Mouse (Mus musculus) cerebellum, adult 9-10 months (tissue): ENCODE results near the gene Plekhm1.

Experiments
- DNase-seq: peaks from one replicate; pipeline ENCODE4 v3.0.0; 2022

Gene Plekhm1

DNA sequence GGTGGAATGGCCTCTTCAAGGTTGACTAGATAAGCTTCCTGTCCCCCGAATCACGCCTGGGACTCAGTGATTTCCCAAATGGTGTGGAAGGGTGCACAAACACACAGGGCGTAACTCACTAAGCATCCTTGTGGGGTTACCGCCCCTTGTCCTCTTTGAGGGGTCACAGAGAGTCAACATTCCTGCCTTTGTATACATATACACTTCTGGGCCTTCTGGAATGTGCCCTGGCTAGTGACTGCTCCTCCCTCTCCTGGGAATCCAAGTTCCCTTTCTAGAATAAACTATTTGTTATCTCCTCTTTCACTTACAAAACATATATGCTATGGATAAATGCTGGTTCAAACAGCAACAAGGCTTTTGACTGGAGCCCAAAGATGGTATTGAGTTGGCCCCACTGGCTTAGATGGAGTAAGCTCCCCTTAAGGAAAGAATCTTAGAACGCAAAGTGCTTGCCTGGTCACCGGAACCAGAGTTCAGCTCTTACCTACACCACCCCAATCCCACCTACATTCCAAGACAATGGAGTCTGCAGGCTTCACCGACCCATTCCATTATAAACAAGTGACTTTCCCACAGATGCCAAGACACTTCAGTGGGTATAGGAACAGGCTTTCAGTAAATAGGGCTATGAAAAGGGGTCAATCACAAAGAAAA, 24.5 kb downstream of the Plekhm1 start:
- DNase-seq: no peak

DNA sequence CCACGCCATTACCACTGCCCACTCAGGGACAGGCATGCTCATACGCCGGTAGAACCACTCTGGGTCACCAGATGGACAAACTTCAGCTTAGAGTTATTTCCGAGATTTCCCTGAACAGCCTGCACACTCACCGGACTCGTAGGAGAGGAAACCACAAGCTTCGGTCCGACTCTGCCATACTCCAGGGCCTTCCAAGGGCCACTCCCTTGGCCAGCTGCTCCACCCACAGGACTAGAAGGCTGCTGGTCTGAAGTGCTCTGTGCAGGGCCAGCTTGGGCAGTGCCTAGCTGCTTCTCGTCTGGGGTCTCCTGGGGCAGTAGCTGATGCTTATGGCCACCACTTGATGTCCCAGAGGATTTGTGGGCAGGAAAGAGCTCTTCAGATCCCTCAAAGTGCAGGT, 25.7 kb downstream of the Plekhm1 start:
- DNase-seq: no peak

DNA sequence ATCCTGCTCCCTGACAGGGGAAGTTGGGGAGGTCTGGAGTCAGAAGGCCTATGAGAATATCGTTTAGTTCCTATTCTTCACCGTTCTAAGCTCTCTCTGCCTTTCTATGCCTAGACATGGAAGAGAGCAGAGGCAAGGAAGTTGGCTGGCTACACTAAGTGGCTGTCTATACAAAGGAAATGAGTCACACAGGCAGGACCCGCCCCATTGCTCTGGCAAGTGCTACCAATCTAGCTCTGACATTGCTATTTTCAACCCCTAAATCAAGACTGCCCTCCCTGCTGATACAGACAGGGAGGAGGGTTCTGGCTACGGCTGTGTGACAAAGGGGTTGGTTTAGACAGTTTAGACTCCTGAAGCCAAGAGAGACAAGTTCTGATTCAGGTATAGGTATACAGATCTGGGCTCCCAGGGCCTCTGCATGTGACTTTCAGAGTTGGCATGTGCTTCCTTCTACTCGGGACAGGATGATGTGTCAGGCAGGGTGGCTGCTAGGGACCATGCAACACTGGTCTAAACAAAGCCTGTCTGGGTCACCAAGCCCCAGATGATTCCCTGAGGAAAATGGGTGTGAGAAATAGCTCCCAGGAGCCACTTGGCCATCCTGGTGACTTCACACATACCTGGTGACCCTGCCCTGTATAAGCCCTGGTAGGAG, 30.4 kb downstream of the Plekhm1 start:
- DNase-seq: no peak

DNA sequence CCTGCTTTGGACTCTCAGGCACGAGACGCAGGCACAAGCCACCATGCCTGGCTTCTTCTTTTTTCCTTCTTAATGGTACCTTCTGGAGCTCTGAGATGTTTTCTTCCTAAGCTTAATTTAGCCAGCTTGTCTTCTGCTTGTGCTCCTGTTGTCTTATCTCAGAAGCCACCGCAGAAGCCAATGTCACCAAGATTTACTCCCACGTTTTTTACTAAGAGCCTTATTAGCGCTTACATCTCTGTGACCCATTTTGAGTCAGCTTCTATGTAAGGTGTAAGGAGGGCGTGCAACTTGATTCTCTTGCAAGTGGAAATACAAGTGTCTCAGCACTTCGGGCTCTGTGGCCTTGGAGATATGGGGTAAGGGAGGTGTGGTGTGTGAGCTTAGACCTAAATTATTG, 31.0 kb downstream of the Plekhm1 start:
- no peak for DNase-seq

GRCm38 (mm10) chr11:103380460-103380859, 32.0 kb downstream of the Plekhm1 start:
- no peak for DNase-seq

DNA sequence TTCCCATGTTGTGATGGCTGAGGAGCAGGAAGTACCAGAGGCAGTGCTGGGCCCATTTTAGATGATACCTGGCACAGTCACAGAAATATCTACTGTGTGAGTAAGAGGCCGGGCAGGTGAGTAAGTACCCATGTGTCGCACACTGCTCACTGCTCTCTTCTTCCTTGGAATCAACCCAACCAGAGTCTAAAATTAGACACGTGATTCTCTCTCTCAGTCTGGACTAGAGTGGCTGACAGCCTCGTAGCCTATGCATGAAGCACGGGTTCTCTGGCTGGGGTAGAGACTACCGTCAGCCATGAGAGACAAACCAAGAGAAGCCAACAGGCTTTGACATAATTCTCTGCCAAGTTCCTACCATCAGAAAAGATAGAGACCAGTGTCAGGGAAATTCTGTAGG, 34.1 kb downstream of the Plekhm1 start:
- no peak for DNase-seq

- DNase-seq: no peak
Measured at GRCm38 (mm10) chr11:103375772-103376171, 36.7 kb downstream of the Plekhm1 start.

DNA sequence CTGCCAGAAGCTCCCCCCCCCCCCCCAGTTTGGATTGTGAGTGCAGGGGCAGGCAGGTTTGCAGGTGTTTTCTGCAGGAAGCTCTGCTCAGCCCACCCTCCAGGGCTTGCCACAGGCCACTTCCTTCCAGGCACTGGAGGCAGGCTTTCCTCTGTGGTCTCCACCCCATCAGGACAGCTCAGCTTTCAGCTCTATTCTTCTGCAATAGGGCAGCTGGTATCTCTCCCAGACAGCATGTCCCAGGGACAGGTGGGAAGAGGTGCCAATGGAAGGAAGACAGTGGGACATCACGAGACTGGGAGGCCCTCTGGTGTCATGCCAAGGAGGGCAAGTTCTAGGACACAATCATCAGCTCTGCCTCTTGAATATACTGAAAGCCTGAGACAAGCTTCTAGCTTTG, 37.2 kb downstream of the Plekhm1 start:
- DNase-seq: no peak

DNA sequence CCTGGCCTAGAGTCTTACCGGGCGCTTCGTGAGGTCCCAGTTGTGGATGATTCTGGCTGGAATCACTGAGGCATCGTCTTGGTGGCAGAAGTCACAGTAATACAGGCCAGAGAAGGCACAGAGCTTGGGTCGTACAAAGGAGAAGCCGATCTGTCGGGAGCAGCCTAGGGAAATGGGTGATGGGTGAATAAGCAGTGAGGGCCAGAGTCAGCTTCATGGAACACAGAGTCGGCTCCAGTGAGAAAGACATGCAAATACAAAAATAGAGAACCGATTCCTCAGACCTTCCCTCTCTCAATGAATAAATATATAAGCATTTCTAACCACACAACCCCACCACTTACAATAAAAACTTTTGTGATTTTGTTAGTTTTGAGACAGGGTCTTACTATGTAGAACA, 38.6 kb downstream of the Plekhm1 start:
- DNase-seq: no peak

DNA sequence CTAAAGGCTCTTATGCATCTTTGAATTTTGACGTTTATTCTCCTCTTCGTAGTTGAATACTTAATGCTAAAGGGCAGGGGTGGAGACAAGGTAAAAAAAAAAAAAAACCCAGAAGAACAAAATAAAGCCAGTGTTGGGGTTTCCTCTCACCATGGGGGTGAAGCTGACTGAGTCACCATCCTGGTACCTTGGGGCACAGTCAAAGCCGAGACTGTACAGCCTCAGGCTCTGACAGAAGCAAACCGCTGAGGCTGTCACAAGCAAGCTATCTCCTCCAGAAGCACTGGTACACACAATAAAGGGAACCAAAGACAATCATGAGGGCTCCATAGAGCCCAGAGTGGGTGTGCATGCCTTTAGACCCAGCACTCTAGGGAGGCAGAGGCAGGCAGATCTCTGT, 39.9 kb downstream of the Plekhm1 start:
- DNase-seq: no peak

- no peak for DNase-seq
Measured at GRCm38 (mm10) chr11:103372068-103372467, 40.4 kb downstream of the Plekhm1 start.

GRCm38 (mm10) chr11:103371222-103371539, 41.3 kb downstream of the Plekhm1 start:
- no peak for DNase-seq

- no peak for DNase-seq
Measured at GRCm38 (mm10) chr11:103370397-103371221, 41.9 kb downstream of the Plekhm1 start.

- DNase-seq: no peak
Measured at GRCm38 (mm10) chr11:103365530-103365929, 47.0 kb downstream of the Plekhm1 start.

GRCm38 (mm10) chr11:103365022-103365421, 47.5 kb downstream of the Plekhm1 start:
- no peak for DNase-seq

GRCm38 (mm10) chr11:103364335-103364734, 48.2 kb downstream of the Plekhm1 start:
- DNase-seq: no peak

DNA sequence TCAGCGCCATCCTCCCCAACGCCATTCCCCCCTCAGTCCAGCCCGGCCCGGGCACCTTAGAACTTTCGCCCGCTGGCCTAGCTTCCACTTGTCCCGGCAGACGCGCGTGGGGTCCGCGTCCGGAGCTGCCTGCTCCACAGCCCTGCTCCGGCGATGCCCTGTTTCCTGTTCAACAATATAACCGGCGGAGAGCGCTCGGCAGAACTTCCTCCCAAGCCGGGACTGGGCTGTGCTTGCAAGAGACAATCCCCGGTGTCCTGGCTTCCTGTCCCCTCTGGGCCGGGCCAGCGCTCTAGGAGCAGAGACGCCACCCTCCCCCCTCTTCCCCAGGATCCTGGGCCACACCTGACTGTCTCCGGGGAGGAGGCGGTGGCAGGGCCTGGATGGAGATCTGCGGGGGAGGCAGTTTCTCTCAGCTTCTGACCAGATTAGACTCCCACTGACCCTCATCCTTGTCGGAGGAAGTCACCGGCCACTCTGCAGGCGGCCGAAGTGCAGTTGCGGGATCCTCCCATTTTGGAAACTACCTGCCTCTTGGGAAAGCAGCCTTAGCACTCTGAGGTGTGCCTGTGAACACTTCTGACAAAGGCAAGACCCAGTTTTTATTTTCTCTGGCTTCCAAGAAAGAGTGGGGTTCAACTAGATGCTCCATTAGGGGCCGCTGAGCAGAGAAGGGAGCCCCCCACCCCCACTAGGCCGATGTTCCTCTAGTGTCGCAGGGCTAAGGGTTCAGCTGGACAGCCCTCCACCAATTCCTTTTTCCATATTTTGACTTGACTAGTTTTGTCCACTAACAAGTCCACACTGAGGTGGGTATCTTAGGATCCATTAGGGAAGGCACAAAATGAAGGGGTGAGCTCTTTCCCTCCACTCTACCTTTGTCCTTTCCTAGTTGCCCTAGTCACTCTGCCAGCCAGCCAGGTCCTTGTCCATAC, 49.0 kb downstream of the Plekhm1 start, which contains the start of gene Arhgap27:
TSS of gene Arhgap27 (minus strand) at position 479 of the 935 bp plus-strand sequence.
- no peak for DNase-seq

DNA sequence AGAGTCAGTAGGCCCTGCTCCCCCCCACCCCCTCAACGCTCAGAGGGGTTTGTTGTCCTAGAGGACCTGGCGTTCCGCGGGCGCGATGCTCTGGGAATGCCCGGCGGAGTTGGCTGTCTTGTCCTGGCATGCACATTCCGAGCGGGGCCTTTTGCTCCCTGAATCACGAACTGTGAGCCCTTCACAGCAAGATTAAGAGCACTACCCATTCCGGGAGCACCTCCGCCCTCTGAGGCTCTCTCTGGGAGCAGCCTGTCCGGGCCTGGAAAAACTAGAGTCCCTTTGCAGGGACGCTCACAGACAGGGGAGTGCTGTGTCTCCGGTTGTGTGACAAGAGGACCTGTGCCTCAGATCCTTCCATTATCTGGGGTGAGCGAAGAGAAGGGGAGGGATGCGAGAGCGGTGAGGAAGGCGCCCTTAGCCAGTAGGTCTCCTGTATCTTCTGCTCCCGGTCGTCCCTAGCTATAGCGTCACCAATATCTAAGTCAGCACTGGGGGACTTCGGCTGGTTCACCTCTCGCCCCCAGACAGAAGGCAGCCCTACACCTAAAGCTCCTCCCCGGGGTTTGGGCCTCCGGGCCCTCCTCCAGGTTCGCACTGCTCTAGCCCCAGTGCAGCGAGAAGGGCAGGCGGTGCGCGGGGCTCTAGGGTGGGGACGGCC, 49.8 kb downstream of the Plekhm1 start:
- no peak for DNase-seq

DNA sequence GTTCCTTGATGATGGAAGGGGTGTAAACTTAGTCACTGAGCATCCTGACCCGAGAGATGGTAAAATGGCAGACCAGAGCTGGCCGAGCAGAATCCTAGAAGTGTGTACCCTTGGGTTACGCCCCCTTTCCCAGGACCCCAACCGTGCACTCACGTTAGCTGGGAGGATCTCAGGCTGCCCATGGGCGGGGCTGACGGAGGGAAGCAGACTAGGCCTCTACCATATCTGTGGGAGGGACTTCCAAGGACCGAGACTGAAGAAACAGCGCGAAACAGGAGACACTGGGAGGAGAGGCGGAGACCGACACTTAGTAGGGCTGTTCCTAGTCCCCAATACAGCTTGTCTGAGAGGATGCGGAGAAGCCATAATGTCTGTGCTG, 50.4 kb downstream of the Plekhm1 start:
- no peak for DNase-seq

DNA sequence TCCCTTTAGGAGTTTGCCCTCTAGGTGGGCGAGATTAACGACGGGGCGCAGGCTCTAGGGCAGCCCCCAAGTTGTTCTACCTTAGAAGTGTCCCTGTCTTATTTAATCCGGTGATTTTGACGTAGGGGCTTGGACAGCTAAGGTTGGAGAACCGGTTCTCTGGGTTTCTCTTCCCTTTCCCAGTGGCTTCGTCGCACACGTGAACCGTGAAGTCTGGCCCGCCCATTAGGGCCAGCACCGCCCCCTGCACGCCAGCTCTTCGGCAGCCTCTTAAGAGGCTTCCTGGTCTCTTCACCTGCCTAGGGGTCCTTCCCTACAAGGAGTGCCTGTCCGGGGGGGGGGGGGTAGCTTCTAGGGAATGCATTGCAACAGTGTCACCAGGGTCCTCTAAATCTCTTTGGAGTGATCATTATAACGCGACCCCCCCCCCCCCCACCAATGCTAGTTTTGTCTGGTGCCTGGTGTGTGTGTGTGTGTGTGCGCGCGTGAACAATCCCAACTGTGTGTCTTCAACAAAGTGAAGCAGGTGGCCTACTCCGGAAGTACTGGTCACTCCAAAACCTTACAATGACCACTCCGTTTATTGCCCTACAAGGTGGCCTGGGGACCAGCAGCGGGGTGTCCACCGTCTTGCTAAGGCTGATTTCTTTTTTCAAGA, 51.0 kb downstream of the Plekhm1 start:
- no peak for DNase-seq

DNA sequence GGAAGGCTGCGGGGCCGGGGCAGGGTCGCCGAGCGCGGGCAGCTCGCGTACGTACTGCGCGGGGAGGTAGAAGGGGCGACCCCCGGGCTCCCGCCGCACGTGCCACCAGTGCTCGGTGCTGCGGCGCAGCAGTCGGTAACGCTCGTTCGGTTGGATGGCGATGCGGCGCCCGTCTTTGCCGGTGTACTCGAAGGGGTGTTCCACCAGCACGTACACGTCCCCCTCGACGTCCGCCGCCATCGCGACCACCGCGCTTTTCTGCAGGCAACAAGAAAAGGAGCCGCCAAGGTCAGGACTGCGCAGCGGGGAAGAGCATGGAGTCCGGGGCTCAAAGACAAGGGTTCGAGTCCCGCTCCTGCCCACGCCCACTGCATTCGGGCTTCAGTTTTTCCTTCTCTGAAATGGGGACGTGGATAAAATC, 51.8 kb downstream of the Plekhm1 start:
- no peak for DNase-seq
